10 mouse cellular contexts compared by ENCODE assay signal in the genomic region with DNA sequence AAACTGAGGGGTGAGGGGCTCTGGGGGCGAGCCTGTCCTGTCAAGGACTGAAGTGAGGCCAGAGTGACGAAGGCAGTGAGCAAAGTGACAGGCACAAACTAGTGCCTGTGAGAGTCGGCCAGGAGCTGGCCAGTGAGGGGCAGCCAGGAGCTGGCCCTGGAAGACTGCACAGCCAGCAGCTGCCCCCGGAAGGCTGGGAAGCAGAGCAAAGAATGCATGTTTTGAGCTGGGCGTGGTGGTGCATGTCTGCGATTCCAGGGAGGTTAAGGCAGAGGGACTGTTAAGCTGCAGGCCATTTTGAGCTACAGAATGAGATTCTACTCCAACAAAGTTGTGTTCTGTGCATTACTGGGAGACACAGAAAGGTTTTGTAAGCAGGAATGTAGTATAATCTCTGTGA. TPM values are rescaled to one million over a fixed set of nuclear protein-coding genes. Genes with fewer than 3 reads are reported as not detected.
DNase-seq lines count a peak whose midpoint lies in the region; ATAC-seq and TF ChIP-seq lines count a peak whose summit lies in the region.
"Had no signal": no experiment of that assay in that cellular context is flagged by ENCODE, and none has a peak within 500 bp of the region (broad histone marks: within the 10 kb centered on the region; RNA-seq: fewer than 3 reads in every experiment).

No protein-coding gene starts in this region.

- 13% methylated on average over 6 of the region's 6 CpGs for WGBS in lung, embryonic 16.5 days
- WGBS in lung, adult 2 months, result 19% methylated on average over 6 of the region's 6 CpGs
- WGBS in heart, embryonic 13.5 days, result 8% methylated on average over 6 of the region's 6 CpGs

- peak; percentile 78 for ATAC-seq in lung, embryonic 16.5 days (ENCODE audit: low read depth)
- ATAC-seq in heart, embryonic 13.5 days (ENCODE audit: extremely low read depth, insufficient number of reproducible peaks, low FRiP score, low TSS enrichment), result no peak; the same call in 1 of the 2 replicates
- ATAC-seq in erythroblast, adult 5-6 weeks (replicated peaks; ENCODE audit: low FRiP score, poor library complexity, severe bottlenecking), result no peak

- no peak overlapping the region for H3K4me2 ChIP-seq in lung, embryonic 16.5 days (ENCODE audit: low read depth, low read length)
- H3K4me2 ChIP-seq in heart, embryonic 13.5 days, result peak overlapping the region; percentile 42

- no peak overlapping the region for H3K4me3 ChIP-seq in lung, embryonic 16.5 days (ENCODE audit: low read length)
- H3K4me3 ChIP-seq in lung, adult 2 months (replicated peaks; ENCODE audit: extremely low read depth, low read depth, low read length), result no peak overlapping the region
- H3K4me3 ChIP-seq in heart, embryonic 13.5 days, result no peak overlapping the region

- TF ChIP-seq CTCF in lung, adult 2 months (IDR thresholded peaks at IDR 0.05; ENCODE audit: insufficient read depth, low read length), result no peak

- H3K27me3 ChIP-seq in lung, embryonic 16.5 days (ENCODE audit: control insufficient read depth, insufficient read depth, low read depth, low read length), result no peaks in the 10 kb centered on the region
- H3K27me3 ChIP-seq in heart, embryonic 13.5 days (replicated peaks), result no peaks in the 10 kb centered on the region

- peak; percentile 23 to 27 for DNase-seq in heart, adult 18-20 months
- DNase-seq in heart, adult 8-10 months (ENCODE audit: low spot score), result no peak
- no peak for DNase-seq in lung, adult 2 months
- DNase-seq in lung, postnatal 10 days, result peak; percentile 43
- DNase-seq in layer of hippocampus, postnatal 25 days (ENCODE audit: extremely low spot score in 1 of 2, low spot score in 1 of 2), result no peak
- DNase-seq: gastrocnemius, postnatal 25 days had no signal

- H3K27ac ChIP-seq in lung, embryonic 16.5 days (ENCODE audit: low read length), result no peak overlapping the region
- H3K27ac ChIP-seq in heart, embryonic 13.5 days (replicated peaks), result peak overlapping the region; percentile 67
- H3K27ac ChIP-seq: macrophage had no signal

- H3K9ac ChIP-seq in lung, embryonic 16.5 days (ENCODE audit: low read length), result 0 out of 2 replicates have a peak overlapping the region, but pooled peaks have one; percentile 5
- peak overlapping the region; percentile 54; the same call in 1 of the 2 replicates for H3K9ac ChIP-seq in heart, embryonic 13.5 days

- H3K9me3 ChIP-seq in lung, embryonic 16.5 days (ENCODE audit: control insufficient read depth, low read length), result no peaks in the 10 kb centered on the region
- H3K9me3 ChIP-seq in heart, embryonic 13.5 days, result no peaks in the 10 kb centered on the region

- TF ChIP-seq POLR2A in lung, adult 2 months (IDR thresholded peaks at IDR 0.05; ENCODE audit: borderline replicate concordance, extremely low read depth, low read depth, low read length), result no peak

- peaks cover 9% of the 10 kb centered on the region for H3K4me1 ChIP-seq in lung, embryonic 16.5 days (replicated peaks; ENCODE audit: control insufficient read depth, insufficient read depth, low read length)
- H3K4me1 ChIP-seq in lung, adult 2 months (ENCODE audit: control insufficient read depth, insufficient read depth, low read length), result peaks cover 4% of the 10 kb centered on the region; the same call in 1 of the 2 replicates
- H3K4me1 ChIP-seq in heart, embryonic 13.5 days, result peaks cover 18% of the 10 kb centered on the region

- no peaks in the 10 kb centered on the region for H3K36me3 ChIP-seq in lung, embryonic 16.5 days (ENCODE audit: control insufficient read depth, insufficient read depth, low read length)
- peaks cover 5% of the 10 kb centered on the region for H3K36me3 ChIP-seq in heart, embryonic 13.5 days

RNA-seq across cellular contexts. Expression of a gene that starts 14.3 kb away (rescaled TPM):
- 10 to 100 TPM; 24.8 to 37.8 TPM for total RNA-seq in heart, adult 18-20 months (2021)
- total RNA-seq in heart, adult 8-10 months (2022), result 10 to 100 TPM; 18.1 to 47.5 (median 30.1) TPM
- 19.9 and 21.7 TPM in 2 replicates for polyA plus RNA-seq in lung, embryonic 16.5 days (2015; fragmentation: Nextera tagmentation; extraction: Ambion mirVana)
- 4.4 and 8.8 TPM in 2 replicates for polyA plus RNA-seq in lung, adult 2 months (2012; rRNA removed)
- polyA plus RNA-seq in heart, embryonic 13.5 days (2015; fragmentation: Nextera tagmentation; extraction: Ambion mirVana), result 18.5 and 18.8 TPM in 2 replicates
- total RNA-seq in erythroblast, adult 5-6 weeks (2015; ENCODE audit: low replicate concordance), result not detected in 2 replicates
- total RNA-seq in erythroblast, adult 5-6 weeks (2017; ENCODE audit: low replicate concordance), result 0.84 and 3.6 TPM in 2 replicates
- total RNA-seq in layer of hippocampus, postnatal 25 days (2021), result 10 to 100 TPM in 1 of 2 experiments, 1 to 10 TPM in 1; 9.8 to 15.9 TPM

RNA-seq across cellular contexts. Expression of a gene that starts 48.6 kb away (rescaled TPM):
- total RNA-seq in heart, adult 18-20 months (2021), result 1 to 10 TPM; 1.8 to 1.9 TPM
- 1 to 10 TPM; 1.8 to 3.3 (median 2.3) TPM for total RNA-seq in heart, adult 8-10 months (2022)
- 12.8 and 13.7 TPM in 2 replicates for polyA plus RNA-seq in lung, embryonic 16.5 days (2015; fragmentation: Nextera tagmentation; extraction: Ambion mirVana)
- polyA plus RNA-seq in lung, adult 2 months (2012; rRNA removed), result 2.3 and 3.5 TPM in 2 replicates
- polyA plus RNA-seq in heart, embryonic 13.5 days (2015; fragmentation: Nextera tagmentation; extraction: Ambion mirVana), result 9.6 and 12.1 TPM in 2 replicates
- 2.9 and 3.7 TPM in 2 replicates for total RNA-seq in erythroblast, adult 5-6 weeks (2015; ENCODE audit: low replicate concordance)
- total RNA-seq in erythroblast, adult 5-6 weeks (2017; ENCODE audit: low replicate concordance), result 0.56 and 1.4 TPM in 2 replicates
- total RNA-seq in layer of hippocampus, postnatal 25 days (2021), result 10 to 100 TPM; 17.3 to 18.2 TPM

RNA-seq across cellular contexts. Expression of a gene that starts 48.6 kb away (rescaled TPM):
- total RNA-seq in heart, adult 18-20 months (2021), result 10 to 100 TPM; 19.7 to 22.1 TPM
- 10 to 100 TPM; 20.0 to 22.7 (median 21.4) TPM for total RNA-seq in heart, adult 8-10 months (2022)
- polyA plus RNA-seq in lung, embryonic 16.5 days (2015; fragmentation: Nextera tagmentation; extraction: Ambion mirVana), result 28.3 and 29.7 TPM in 2 replicates
- 10.2 and 16.0 TPM in 2 replicates for polyA plus RNA-seq in lung, adult 2 months (2012; rRNA removed)
- polyA plus RNA-seq in heart, embryonic 13.5 days (2015; fragmentation: Nextera tagmentation; extraction: Ambion mirVana), result 31.2 and 32.6 TPM in 2 replicates
- 13.8 and 25.0 TPM in 2 replicates for total RNA-seq in erythroblast, adult 5-6 weeks (2015; ENCODE audit: low replicate concordance)
- total RNA-seq in erythroblast, adult 5-6 weeks (2017; ENCODE audit: low replicate concordance), result 5.3 and 11.6 TPM in 2 replicates
- total RNA-seq in layer of hippocampus, postnatal 25 days (2021), result 10 to 100 TPM; 58.2 to 64.8 TPM

Comparison
In these comparisons a context has a peak if more than half of its experiments do, and no peak if none do; other contexts are left out.
1. DNase-seq: peak in heart, adult 18-20 months (2 of 2) and lung, postnatal 10 days (single experiment); none in heart, adult 8-10 months (single experiment), lung, adult 2 months (single experiment) and layer of hippocampus, postnatal 25 days (0 of 2).